Mouse (Mus musculus): ENCODE data around the gene Gm45713.

GRCm38 (mm10) chr7:45158991-45159390 is 23.0 kb upstream of the Gm45713 start:
- TF ChIP-seq ZC3H11A (IDR thresholded peaks at IDR 0.05; ENCODE audit: borderline replicate concordance, low read depth, low read length) (no peak), HCFC1 (IDR thresholded peaks at IDR 0.05; ENCODE audit: borderline replicate concordance, insufficient read depth, low read length) (no peak), CHD2 (IDR thresholded peaks at IDR 0.05; ENCODE audit: low read depth, low read length) (no peak), MAFK (IDR thresholded peaks at IDR 0.05; ENCODE audit: insufficient read depth, low read depth, low read length) (no peak), ZNF384 (IDR thresholded peaks at IDR 0.05; ENCODE audit: low read depth, low read length) (no peak)

Data from ES-E14 (cell line).